Mouse (Mus musculus): ENCODE results near the gene Hoxd9. TPM values are rescaled to one million over a fixed set of nuclear protein-coding genes. Genes with fewer than 3 reads are reported as not detected.

Gene Hoxd9
- total RNA-seq, 2 experiments from 2014 or later, result not detected

DNA sequence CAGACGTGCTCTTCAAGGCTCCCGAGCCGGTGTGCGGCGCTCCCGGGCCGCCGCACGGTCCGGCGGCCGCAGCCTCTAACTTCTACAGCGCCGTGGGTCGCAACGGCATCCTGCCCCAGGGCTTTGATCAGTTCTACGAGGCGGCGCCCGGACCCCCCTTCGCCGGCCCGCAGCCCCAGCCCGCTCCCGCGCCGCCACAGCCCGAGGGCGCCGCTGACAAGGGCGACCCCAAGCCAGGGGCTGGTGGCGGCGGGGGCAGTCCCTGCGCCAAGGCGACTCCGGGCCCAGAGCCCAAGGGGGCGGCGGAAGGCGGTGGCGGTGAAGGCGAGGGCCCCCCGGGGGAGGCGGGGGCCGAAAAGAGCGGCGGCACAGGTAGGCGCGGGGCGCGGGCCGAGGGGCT is 14.7 kb upstream of the Hoxd9 start:
- no peak for DNase-seq (ENCODE audit: extremely low spot score in 1 of 2, low spot score in 1 of 2)

DNA sequence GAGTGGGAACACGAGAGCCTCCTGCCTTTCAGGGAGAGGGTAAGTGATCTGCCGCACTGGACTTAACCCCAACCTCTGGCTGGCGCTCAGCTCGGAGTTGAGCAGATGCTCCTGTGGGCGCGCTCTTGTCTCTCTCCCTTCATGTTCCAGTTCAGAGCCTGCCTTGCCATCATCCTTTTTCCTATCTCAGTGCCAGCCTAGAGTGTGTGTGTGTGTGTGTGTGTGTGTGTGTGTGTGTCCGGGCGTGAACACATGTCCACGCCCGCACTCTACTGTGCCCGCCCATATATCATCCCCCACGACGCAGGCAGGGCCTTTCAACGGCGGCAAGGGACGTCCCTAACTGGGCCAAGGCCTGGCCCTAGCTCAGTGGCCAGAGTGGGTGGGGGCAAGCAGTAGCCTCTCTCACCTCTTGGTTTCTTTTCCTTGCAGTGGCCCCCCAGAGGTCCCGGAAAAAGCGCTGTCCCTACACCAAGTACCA is 14.0 kb upstream of the Hoxd9 start:
- no peak for DNase-seq (ENCODE audit: extremely low spot score in 1 of 2, low spot score in 1 of 2)

DNA sequence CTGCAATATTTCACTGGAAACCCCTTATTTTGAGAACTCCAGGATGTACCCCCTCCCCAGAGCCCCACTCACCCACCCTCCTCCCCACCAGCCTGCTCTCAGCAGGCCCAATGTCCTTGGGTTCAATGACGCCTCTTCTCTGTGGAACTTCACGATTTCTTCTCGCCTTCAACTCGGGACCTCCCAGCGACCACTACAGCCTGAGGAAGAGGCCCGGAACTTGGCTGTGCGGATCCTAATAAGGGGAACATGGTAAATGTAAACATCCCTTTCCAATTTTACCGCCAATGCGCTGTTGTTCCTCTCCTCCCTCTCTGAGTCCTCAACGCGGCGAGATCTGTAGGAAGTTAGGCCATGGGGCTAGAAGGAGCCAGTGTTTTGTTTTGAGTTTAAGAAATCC is 13.4 kb upstream of the Hoxd9 start:
- DNase-seq (ENCODE audit: extremely low spot score in 1 of 2, low spot score in 1 of 2), result no peak

DNA sequence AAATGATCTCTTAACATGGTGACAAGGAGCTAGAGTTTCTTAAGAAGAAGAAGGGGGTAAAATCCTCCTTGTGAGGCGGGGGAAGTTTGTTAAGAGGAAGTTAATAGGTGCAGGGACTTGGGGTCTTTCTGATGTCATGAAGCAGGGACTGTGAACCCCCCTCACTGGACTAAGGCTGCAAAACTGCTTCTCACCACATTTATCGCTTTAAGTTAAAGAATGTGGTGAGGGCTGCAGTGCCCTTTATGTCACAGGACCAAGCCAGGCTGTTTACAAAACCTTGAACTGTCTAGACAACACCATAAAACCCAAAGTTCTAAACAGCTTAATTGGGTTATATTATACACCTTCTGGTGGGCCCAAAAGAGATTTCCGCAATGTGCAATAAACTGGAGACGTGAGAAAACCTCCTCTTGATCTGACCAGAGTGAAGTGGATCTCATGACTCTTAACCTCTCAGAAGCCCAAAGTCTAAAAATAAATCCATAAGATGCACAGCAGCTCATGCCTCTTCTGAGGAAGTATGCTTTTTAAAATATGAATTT is 12.4 kb upstream of the Hoxd9 start:
- no peak for DNase-seq (ENCODE audit: extremely low spot score in 1 of 2, low spot score in 1 of 2)

DNA sequence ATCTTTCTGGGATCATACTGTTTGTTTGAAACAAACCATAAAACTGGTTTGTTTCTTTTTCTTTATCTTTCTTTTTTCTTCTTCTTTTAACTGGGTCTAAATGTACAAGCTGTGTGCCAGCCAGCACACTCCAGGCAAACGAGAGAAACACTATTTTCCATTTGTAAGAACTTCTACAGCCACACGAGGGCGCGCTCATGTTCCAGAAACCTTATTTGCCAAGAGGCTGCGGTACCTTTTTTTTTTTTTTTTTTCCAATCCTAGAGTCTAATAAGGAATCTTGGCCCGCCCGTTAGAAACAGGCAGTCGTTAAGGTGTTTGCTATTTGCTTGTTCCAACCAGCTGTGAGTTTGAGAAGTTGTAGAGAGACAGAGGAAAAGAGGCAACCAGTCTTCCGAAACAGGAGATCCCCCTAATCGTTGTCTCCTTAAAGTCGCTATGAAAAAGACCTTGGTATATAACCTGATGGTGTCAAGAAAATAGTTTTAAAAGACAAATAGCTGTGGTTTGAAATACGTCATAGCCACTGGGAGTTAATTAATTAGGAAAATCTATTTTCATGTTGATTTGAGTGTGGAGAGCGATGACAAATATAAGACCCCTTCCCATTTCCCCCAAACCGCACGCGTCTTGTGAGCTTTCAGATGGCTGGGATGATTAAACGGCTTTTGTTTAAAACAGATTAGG is 11.1 kb upstream of the Hoxd9 start:
- peak in 1 of 2 experiments; percentile 57 for DNase-seq (ENCODE audit: extremely low spot score in 1 of 2, low spot score in 1 of 2)

DNA sequence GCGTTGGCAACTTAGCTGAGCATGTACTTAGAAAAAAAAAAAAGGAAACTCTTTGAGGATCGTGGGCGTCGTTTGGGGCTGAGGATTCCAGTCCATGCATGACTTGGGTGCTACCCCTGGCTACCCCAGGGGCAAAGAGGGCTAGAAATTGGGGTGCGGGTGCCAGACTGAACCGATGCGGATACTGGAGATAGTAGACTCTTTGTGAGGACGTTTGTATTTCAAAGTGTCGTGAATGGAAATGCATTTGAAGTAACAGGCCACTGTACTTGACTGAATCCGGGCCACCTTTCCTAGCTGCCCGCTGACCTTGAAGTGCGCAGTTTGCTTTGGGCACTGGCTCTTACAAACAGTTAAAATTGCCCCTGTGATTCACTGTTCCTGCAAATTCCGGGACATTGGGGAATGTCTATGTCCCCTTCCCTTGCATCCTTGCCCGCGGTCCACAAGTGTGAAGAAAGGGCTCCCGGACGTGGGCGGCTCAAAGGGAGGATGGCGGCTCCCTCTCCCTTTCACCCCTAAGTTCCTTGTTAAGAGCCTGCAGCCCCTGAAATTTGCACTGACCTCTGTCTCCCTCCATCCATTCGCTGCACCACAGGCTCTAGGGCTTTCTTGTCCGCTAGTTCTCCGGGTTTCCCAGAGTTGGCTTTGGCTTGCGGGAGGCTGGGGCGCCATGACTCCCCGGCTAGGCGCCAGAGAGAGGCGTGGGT is 10.4 kb upstream of the Hoxd9 start:
- no peak for DNase-seq (ENCODE audit: extremely low spot score in 1 of 2, low spot score in 1 of 2)

DNA sequence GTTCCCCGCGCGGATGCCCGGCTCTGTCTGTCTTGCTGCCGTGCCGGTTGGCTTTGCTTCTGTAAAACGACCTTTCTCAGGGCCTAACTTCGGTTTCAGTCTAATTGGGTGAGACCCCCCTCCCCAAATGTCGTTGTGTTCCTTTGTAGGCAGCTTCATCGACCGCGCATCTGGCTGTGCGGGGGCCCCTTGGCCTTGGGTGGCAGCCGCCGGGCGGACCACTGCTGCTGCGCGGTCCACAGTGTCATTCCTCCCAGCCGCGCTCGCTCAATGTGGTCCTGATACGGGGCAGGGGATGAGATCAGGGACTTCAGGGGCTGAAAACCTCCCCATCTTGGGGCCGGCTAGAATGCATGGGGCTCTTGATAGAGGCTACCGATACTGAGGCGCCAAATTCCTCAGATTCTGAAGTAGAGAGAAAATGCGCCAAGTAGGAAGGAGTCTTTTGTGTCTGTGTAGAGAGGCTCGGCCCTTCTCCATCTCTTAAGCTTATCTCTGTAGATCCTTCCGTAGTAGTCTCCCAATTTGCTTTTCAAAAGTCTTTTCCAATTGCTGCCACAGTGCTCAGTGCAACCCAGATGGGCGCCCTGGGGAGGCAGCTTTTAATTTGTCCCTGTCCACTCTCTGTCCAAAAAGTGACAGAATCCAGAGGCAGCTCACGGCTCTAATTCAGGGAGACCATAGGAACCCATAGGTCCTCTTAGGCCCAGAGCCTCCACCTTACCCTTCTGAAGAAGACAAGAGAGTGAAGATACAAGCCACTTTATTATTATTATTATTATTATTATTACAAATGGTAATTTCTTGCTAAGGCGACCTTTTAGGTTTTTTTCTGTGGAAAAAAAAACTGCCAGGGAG is 9.6 kb upstream of the Hoxd9 start:
- DNase-seq (ENCODE audit: extremely low spot score in 1 of 2, low spot score in 1 of 2), result no peak

DNA sequence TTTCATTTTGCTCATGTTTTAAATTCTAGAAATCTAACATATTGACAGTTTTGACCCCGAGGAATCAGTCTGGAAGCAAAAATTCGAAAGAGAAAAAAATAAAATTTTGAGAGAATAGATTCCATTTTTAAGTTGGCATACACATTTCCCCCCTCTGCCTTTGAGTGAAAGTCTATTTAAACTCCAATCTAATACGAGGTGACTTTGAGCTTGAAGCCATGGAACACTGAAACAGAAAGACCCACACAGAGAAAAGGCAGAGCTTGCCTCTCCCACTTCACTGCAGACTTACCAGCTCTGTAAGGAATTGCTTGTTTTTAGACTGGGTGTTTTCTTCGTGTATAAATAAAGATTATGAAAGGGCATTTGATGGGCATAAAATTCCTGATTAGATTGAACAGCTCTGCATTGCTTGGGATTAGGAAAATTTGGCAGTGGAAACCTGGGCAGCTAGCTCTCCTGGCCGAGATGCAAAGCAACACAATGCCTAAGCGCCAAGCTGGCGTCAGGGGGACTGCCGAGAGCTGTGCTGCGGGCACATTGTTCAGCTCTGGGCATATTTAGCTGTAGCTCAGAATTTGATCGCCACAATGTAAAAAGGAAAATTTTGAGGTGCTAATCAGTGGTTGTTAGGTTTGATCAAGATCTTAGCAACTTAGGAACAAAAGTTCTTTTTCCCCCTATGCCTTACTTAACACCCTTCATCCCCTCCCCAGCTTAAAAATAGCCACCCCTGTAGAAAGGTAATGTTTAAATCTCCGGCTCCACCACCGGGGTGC is 8.5 kb upstream of the Hoxd9 start:
- DNase-seq (ENCODE audit: extremely low spot score in 1 of 2, low spot score in 1 of 2), result no peak

DNA sequence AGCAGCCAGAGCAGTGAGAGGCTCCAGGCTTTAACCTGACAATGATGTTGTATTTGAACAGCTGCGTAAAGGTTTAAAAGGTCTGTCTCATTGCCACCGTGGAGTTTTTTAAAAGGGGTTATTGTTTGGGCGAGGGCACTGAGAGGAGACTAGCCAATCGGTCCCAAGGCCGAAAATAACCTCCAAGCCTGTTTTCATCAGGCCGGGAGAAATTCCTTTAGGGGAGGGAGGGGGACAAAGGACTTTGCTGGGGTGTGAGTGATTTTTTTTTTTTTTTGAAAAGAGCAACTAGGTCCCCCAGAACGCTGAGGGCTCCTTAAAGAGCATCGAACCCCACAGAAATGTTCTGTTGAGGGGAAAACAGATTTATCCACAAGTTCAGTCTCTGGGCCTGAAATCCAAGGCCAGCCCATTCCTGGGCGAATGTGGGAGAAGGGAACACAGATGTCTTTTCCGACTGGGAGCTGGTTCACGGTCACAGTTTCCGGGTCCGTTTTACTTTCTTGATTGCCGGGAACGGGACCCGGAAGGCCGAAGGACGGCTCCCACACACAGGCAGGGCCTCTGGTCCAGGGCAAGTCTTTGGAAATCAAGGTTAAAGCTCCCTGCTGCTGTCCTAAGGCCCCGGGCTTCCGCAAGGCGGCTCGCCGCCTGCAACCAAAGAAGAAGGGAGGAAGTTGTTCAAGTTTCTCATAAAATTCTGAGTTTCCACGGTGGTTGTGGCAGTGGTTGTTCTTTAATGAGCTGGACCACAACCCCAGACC is 7.8 kb upstream of the Hoxd9 start:
- DNase-seq (ENCODE audit: extremely low spot score in 1 of 2, low spot score in 1 of 2), result no peak

DNA sequence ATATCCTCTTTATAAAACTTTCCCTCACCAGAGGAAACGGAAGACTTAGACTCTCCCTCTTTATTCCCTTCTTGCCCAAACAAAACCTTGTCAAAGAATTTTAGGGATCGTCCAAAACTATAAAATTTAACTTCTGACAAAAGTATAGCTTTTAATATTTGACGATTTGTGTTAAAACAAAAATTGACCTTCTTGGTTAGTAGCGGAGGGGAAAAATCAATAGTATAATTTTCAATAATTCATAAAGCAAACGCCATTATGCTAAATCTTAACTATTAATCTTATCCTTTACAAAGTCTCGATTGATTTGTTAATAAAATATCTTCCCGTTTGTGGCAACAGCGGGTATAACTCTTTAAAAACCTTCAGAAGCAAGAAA is 7.2 kb upstream of the Hoxd9 start:
- no peak for DNase-seq (ENCODE audit: extremely low spot score in 1 of 2, low spot score in 1 of 2)

DNA sequence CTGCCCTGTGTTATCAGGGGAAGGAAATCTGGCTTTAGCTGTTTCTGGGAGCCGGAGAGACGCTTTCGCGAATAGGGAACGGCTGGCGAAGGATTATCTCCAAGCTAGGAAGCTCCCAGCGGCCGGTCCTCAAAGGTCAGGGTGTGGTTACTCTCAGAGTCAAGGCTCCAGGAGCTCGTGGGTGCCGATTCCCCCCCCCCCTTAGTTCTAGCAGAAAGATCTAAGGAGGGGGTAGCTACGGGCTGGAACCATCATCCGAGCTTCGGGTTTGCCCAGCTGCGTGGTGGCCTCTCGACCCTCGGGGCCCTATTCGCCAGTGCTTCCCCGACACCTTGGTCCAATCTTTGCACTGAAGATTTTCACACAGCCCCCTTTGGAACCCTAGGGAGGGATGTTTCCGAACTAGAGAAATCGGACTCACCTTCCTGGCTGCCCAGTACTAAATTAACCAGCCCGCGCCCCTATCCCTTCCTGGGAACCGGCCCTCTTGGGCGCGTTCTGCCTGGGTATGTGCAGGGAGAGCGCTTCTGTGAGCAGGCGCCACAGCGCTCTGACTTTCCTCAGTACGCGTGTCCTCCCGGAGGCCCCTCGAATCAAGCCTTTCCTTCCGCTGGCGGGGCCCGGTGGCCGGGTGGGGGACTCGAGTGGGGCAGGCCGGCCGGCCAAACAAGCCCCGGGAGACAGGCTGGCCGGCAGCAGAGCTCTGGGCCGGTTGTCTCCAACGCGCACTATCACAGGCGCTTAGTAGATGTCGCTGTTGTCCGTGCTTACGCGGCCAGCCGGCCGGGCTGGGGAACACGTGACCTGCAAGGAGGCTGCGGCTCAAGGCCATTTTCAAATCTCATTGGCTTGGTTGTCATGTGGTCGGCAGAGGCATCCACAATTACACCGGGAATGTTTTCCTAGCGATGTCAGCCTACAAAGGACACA is 6.2 kb upstream of the Hoxd9 start, which contains the start of gene Hoxd10:
Hoxd10 (plus strand) TSS at position 903 of the 930 bp plus-strand sequence.
- no peak for DNase-seq (ENCODE audit: extremely low spot score in 1 of 2, low spot score in 1 of 2)

DNA sequence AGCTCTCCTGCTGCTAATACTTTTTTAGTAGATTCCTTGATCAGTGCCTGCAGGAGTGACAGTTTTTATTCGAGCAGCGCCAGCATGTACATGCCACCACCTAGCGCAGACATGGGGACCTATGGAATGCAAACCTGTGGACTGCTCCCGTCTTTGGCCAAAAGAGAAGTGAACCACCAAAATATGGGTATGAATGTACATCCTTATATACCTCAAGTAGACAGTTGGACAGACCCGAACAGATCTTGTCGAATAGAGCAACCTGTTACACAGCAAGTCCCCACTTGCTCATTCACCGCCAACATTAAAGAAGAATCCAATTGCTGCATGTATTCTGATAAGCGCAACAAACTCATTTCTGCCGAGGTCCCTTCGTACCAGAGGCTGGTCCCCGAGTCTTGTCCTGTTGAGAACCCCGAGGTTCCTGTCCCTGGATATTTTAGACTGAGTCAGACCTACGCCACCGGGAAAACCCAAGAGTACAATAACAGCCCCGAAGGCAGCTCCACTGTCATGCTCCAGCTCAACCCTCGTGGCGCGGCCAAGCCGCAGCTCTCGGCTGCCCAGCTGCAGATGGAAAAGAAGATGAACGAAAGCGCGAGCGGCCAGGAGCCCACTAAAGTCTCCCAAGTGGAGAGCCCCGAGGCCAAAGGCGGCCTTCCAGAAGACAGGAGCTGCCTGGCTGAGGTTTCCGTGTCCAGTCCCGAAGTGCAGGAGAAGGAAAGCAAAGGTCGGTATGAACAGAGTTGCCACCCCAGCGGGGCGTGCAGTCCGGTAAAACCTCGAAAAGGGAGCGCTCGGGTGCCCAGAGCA is 5.3 kb upstream of the Hoxd9 start:
- DNase-seq (ENCODE audit: extremely low spot score in 1 of 2, low spot score in 1 of 2), result no peak

DNA sequence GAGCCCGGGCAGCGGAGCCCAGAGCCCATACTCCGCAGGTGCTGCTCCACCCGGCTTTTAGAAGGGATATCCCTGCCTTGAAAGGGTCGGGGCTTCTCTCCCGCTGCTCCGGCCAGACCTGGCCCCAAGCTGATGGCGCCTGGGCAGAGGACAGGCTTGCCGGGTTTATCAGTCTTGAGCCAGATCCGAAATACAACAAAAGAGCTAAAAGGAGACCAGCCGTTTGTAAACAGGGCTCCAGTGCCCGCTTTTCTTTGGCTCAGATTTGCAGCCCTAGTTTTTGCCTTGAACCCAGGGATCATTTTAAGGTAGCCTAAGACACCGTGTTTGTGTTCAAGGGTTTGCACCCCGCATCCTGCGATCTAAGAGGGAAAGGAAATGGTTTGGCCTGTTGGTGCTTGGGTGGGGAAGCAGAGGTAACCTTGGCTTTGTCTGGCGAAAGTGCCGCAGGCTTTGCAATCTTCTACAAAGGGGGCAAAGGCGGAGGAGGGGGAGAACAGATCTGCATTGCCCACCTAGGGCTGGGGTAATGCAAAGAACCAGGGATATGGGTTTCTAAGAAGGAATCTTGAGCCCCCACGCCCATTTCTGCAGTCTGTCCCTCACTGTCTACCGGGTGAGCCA is 4.6 kb upstream of the Hoxd9 start:
- no peak for DNase-seq (ENCODE audit: extremely low spot score in 1 of 2, low spot score in 1 of 2)

DNA sequence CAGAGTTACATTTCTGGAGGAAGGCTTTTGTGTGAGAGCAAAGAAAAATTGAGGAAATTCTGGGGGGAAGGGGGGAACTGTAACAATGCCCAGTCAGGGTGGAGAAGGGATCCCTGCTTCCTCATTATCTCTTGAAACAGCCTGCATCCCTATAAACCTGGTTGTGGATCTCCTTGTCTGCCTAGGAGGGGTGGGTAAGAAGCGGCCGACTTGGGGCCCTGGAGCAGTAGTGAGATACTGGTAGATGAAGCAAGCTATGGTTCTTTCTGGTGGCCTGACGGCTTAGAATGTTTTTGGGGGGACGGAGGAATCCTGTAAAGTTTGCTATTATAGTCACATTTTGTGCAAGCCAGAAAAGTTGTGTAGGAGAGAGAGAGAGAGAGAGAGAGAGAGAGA is 4.1 kb upstream of the Hoxd9 start:
- no peak for DNase-seq (ENCODE audit: extremely low spot score in 1 of 2, low spot score in 1 of 2)

DNA sequence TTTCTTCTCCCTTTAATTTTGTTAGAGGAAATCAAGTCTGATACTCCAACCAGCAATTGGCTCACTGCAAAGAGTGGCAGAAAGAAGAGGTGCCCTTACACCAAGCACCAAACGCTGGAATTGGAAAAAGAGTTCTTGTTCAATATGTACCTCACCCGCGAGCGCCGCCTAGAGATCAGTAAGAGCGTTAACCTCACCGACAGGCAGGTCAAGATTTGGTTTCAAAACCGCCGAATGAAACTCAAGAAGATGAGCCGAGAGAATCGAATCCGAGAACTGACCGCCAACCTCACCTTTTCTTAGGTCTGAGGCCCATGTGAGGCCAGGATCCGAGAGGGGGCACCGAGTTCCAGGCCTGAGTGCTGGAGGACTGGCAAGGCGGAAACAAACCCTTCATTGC is 3.5 kb upstream of the Hoxd9 start:
- DNase-seq (ENCODE audit: extremely low spot score in 1 of 2, low spot score in 1 of 2), result no peak

DNA sequence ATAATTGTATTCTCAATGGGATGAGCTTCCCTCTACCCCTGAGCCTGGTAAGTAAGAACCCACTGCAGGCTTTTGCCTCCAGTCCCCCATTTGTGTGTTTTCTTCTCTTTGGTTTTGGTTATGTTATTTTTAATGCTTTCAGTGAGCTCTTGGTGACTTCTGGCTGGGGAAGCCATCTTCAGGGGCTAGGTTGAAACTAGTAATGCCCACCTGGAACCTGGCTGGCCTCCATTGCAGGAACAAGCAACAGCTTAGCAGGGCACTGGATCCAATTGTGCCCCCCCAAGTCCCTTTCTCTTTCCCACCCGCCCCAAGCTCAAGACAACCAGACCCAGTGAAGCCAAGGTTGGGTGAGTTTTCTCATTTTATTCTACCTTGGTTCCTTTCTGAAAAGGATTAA is 2.1 kb upstream of the Hoxd9 start:
- DNase-seq (ENCODE audit: extremely low spot score in 1 of 2, low spot score in 1 of 2), result no peak

DNA sequence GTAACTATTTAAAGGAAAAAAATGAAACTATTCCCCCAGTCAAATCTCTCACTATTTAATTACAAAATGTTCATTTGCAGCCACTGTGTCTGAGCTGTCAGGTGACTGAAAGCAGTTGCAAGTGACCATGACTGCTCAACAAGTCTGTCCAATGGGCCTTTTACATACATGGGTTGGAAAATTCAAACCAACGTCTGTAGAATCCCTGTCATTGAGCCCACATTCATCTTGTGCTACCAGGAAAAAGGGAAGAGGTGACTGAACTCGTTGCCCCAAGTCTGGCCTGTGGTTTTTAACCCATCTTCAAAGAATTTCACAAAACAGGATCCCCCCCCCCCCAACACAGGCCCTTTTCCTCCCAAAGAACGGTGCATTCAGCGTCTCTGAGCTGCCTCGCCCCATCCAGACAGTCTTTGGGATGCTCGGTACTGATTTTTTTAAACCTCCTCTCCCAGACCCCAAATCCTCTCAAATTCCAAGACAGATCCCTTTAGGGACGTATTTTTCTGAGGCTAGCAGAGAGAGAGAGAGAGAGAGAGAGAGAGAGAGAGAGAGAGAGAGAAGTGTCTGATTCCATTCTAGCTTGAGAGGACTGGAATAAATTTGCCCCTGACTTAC is 1.6 kb upstream of the Hoxd9 start:
- DNase-seq (ENCODE audit: extremely low spot score in 1 of 2, low spot score in 1 of 2), result no peak

Measured in layer of hippocampus, postnatal 25 days (tissue).